Mouse (Mus musculus): ENCODE measurements around the gene Ttll12.

GRCm38 (mm10) chr15:83638196-83638899 is 43.4 kb upstream of the Ttll12 start:
- TF ChIP-seq GATA1 (IDR thresholded peaks at IDR 0.05; ENCODE audit: borderline replicate concordance, low read length) (no peak), FLI1 (IDR thresholded peaks at IDR 0.05; ENCODE audit: low read length) (no peak)

Measured in megakaryocyte, embryonic 14.5 days (primary cell).